Mouse (Mus musculus) midbrain, embryonic 11.5 days (tissue): Measurements from ENCODE around the gene Pam. TPM values are rescaled to one million over a fixed set of nuclear protein-coding genes. Genes with fewer than 3 reads are reported as not detected.
A peak's percentile ranks its signal among the peaks of the same experiment; 100 is the strongest.
"Not testable (repeated sequence)": the region's sequence is repeated elsewhere in the genome, so short reads cannot be mapped to it uniquely, and the experiment has no call there.

ENCODE experiments used
- ATAC-seq: fragments of 200-750 bp; cut with Nextera tagmentation; 2 replicates; pipeline ENCODE4 v1.8.0; 2017; ENCODE audit warnings: moderate TSS enrichment, moderate library complexity; ENCODE audit not compliant: low FRiP score
- DNase-seq: peaks from one replicate; pipeline ENCODE4 v3.0.0; 2015; ENCODE audit warnings: low spot score; ENCODE audit errors: missing footprints
- H3K27ac ChIP-seq: fragments of 300-500 bp; sonication (generic); 2 replicates; pipeline ENCODE4 v1.5.1; 2014; ENCODE audit warnings: low read depth, low read length
- H3K27me3 ChIP-seq: fragments of 300-500 bp; sonication (generic); 2 replicates; pipeline ENCODE4 v1.6.1; 2014; ENCODE audit warnings: mild to moderate bottlenecking, low read length, moderate library complexity, mixed read lengths; ENCODE audit not compliant: control insufficient read depth, insufficient read depth
- H3K36me3 ChIP-seq: fragments of 300-500 bp; sonication (generic); 2 replicates; pipeline ENCODE4 v1.6.1; 2014; ENCODE audit warnings: mild to moderate bottlenecking, low read length, moderate library complexity, mixed read lengths; ENCODE audit not compliant: control insufficient read depth, insufficient read depth
- H3K4me1 ChIP-seq: fragments of 300-500 bp; sonication (generic); 2 replicates; pipeline ENCODE4 v1.6.1; 2014; ENCODE audit warnings: low read length; ENCODE audit not compliant: control insufficient read depth, insufficient read depth
- H3K4me2 ChIP-seq: fragments of 300-500 bp; sonication (generic); 2 replicates; pipeline ENCODE4 v1.6.1; 2014; ENCODE audit warnings: mild to moderate bottlenecking, moderate library complexity
- H3K4me3 ChIP-seq: fragments of 300-500 bp; sonication (generic); 2 replicates; pipeline ENCODE4 v1.5.1; 2014; ENCODE audit warnings: low read depth, low read length
- H3K9ac ChIP-seq: fragments of 300-500 bp; sonication (generic); 2 replicates; pipeline ENCODE4 v1.6.1; 2014; ENCODE audit warnings: low read length
- H3K9me3 ChIP-seq: fragments of 300-500 bp; sonication (generic); 2 replicates; pipeline ENCODE4 v1.6.1; 2016; ENCODE audit warnings: low read length; ENCODE audit not compliant: control insufficient read depth
- WGBS: fragments of 180-500 bp; shearing (Covaris S2); extraction: QIAGEN DNeasy Blood & Tissue Kit; methylation state at CpG from one replicate; pipeline ENCODE4 v1.1.7; 2014; 5-methylcytosine and 5-hydroxymethylcytosine counted together
- polyA plus RNA-seq: library from polyadenylated mRNA; unstranded; fragments of >200 nt; fragmentation: Nextera tagmentation; extraction: Ambion mirVana; gene quantifications from 2 replicates; pipeline ENCODE4 v1.2.1, GENCODE M21; 2014

Pam gene
- polyA plus RNA-seq, 1 experiment from 2014 or later = 21.1 TPM

DNA sequence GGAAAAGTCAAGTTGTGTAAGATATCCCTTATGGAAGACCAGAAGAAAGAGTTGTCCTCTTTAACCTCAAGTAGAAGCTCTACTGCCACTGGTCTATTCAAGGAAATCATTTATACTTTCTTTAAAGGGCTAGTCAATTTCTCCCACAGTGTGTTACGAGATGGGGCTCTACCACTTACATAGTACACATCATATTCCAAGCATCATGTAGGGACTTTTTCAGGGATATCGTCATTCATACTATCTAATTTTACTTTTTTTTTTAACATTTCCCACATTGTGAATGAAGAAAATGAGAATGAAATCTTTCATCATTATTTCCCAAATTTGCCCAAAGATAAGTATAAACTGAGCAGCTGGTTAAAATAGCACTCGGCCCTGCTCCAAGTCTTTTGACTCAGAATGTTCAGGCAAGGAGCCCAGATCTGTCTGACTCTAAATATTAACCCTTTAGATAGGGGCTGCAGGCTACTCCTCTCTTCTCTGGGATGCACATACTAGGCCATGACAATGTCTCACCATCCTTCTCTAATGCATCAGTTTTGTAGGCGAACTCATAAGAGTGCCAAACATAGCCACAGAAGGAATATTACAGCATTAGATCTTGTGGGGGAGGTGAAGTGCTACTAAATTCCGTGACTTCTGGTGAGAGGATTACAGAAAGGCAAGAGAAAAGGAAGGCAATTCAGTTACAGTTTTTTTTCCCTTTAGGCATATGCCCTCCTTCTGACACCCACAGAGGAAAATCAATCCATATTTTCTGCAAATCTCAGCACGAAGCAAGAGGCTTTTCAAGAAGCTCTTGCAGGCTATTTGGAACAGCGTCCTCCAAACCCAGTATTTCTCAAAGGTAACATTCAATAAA is 92.7 kb downstream of the Pam start:
- ATAC-seq (no peak), DNase-seq (no peak)
- H3K9me3 ChIP-seq = no peaks in the 10 kb centered on the region
- H3K36me3 ChIP-seq = no peaks in the 10 kb centered on the region
- no peak overlapping the region for H3K9ac ChIP-seq
- H3K4me2 ChIP-seq = no peak overlapping the region
- no peaks in the 10 kb centered on the region for H3K4me1 ChIP-seq
- H3K27ac ChIP-seq = no peak overlapping the region
- H3K4me3 ChIP-seq = no peak overlapping the region
- WGBS = 86% methylated on average over 7 of the region's 7 CpGs
- H3K27me3 ChIP-seq = no peaks in the 10 kb centered on the region

- H3K9ac ChIP-seq = no peak overlapping the region
- no peaks in the 10 kb centered on the region for H3K4me1 ChIP-seq
- no peak overlapping the region for H3K4me2 ChIP-seq
- no peaks in the 10 kb centered on the region for H3K9me3 ChIP-seq
- DNase-seq = no peak
- ATAC-seq = no peak
- 83% methylated on average over 2 of the region's 2 CpGs for WGBS
- no peaks in the 10 kb centered on the region for H3K27me3 ChIP-seq
- H3K4me3 ChIP-seq = no peak overlapping the region
- H3K27ac ChIP-seq = no peak overlapping the region
- H3K36me3 ChIP-seq = no peaks in the 10 kb centered on the region
These were observed 96.0 kb downstream of the Pam start for GRCm38 (mm10) chr1:97999465-97999864.

DNA sequence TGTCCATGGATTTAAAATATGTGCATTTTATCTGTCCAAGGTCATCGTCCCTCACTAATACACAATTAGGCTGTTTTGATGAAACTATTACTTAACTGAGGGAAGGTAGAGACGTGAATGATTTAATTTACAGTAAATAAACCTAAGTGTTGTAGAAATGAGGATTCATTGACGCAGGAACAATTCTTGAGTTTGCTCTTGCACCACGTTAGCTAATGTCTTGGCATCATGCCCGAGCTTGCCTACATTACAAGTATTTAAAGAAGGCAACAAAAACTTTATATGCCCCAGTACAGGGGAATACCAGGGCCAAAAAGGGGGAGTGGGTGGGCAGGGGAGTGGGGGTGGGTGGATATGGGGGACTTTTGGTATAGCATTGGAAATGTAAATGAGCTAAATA is 96.5 kb downstream of the Pam start:
- H3K4me2 ChIP-seq, H3K9ac ChIP-seq, H3K4me3 ChIP-seq, H3K27me3 ChIP-seq, H3K4me1 ChIP-seq, H3K36me3 ChIP-seq, H3K9me3 ChIP-seq, H3K27ac ChIP-seq, ATAC-seq: not testable (repeated sequence)
- peak; percentile 8 for DNase-seq
- 92% methylated on average over 5 of the region's 5 CpGs for WGBS

- no peak overlapping the region for H3K4me3 ChIP-seq
- H3K27me3 ChIP-seq = no peaks in the 10 kb centered on the region
- no peak overlapping the region for H3K27ac ChIP-seq
- peak; percentile 10 for DNase-seq
- no peaks in the 10 kb centered on the region for H3K36me3 ChIP-seq
- no peak for ATAC-seq
- no peak overlapping the region for H3K4me2 ChIP-seq
- no peak overlapping the region for H3K9ac ChIP-seq
- WGBS = 94% methylated on average over 1 of the region's 1 CpGs
- no peaks in the 10 kb centered on the region for H3K4me1 ChIP-seq
- no peaks in the 10 kb centered on the region for H3K9me3 ChIP-seq
These were observed 98.4 kb downstream of the Pam start for GRCm38 (mm10) chr1:97997088-97997487.

GRCm38 (mm10) chr1:97991976-97992375 is 103.5 kb downstream of the Pam start:
- H3K4me2 ChIP-seq = no peak overlapping the region
- 81% methylated on average over 3 of the region's 3 CpGs for WGBS

DNA sequence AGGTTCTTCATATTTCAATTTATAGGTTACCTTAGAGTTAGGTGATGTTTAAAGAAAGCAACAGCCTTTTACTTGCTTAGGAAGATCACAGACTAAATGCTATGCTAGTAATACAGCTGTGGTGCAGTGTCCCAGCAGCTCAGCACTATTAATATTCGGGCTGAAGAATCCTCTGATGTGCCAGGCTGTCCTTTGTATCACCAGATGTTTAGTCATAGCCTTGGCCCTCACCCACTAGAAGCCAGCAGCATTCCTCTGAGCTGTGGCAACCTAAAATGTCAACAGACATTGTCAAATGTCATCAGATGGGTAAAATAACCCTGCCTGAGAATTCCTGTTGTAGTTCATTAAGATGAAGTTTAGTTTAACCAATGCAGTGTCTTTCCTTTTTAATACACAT is 112.3 kb downstream of the Pam start:
- H3K4me3 ChIP-seq = no peak overlapping the region
- no peaks in the 10 kb centered on the region for H3K36me3 ChIP-seq
- H3K27me3 ChIP-seq = no peaks in the 10 kb centered on the region
- 76% methylated on average over 1 of the region's 1 CpGs for WGBS
- H3K4me1 ChIP-seq = no peaks in the 10 kb centered on the region; the same call in 1 of the 2 replicates
- H3K4me2 ChIP-seq = no peak overlapping the region
- H3K9ac ChIP-seq = no peak overlapping the region
- DNase-seq = no peak
- ATAC-seq = no peak
- H3K27ac ChIP-seq = no peak overlapping the region
- H3K9me3 ChIP-seq = no peaks in the 10 kb centered on the region

More at GRCm38 (mm10) chr1:97991976-97992375, 103.5 kb downstream of the Pam start:
- peak; percentile 51 for DNase-seq
- H3K9me3 ChIP-seq = no peaks in the 10 kb centered on the region
- no peak overlapping the region for H3K4me3 ChIP-seq
- ATAC-seq = no peak
- H3K27me3 ChIP-seq = no peaks in the 10 kb centered on the region
- no peak overlapping the region for H3K27ac ChIP-seq
- no peaks in the 10 kb centered on the region for H3K4me1 ChIP-seq
- H3K9ac ChIP-seq = no peak overlapping the region
- H3K36me3 ChIP-seq = no peaks in the 10 kb centered on the region

DNA sequence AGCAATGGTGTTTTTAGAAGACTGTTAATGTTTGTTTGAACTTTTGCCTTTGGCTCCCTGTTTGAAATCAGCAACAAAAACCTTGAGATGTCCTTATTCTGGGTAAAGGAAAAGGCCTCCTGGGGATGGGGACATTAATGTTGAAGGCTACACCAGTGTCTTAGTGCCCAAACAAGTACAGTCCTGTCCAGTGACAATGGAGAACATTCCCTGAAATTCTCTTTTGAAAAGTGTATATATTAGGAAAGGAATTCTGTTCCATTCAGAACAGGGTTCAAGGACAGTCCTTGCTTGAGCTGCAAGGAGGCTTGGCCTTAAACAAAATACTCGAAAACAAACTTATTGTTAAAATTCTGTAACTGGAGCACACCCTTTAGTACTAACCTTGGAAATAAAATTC is 116.0 kb downstream of the Pam start:
- Histone ChIP-seq H3K4me1 (peaks cover 8% of the 10 kb centered on the region), H3K36me3 (no peaks in the 10 kb centered on the region), H3K4me3 (no peak overlapping the region), H3K27ac (no peak overlapping the region), H3K9me3 (no peaks in the 10 kb centered on the region), H3K27me3 (no peaks in the 10 kb centered on the region; the same call in 1 of the 2 replicates), H3K9ac (no peak overlapping the region), H3K4me2 (no peak overlapping the region)
- ATAC-seq (no peak), DNase-seq (no peak)
- WGBS = 85% methylated on average over 1 of the region's 1 CpGs

DNA sequence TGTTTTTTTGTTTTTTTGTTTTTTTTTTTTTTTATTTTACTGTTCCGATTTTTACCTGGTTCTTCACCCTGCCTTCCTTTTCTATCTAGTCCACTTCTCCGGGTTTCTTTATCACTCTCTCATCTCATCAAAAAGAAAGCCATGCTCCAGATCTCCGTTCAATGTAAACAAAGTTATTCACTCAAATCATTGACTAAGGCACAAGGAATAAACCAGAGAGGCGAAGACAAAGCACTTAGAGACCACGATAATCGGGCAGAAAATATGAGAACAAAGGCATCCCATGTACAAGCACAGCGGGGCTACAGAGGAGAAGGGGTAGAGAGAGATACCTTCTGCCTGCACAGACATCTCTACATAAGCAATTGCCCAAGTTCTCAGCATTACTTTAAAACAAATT is 117.9 kb downstream of the Pam start:
- Histone ChIP-seq H3K36me3 (no peaks in the 10 kb centered on the region), H3K9me3 (no peaks in the 10 kb centered on the region), H3K4me1 (peaks cover 8% of the 10 kb centered on the region), H3K4me3 (peak overlapping the region; percentile 46), H3K27me3 (no peaks in the 10 kb centered on the region; the same call in 1 of the 2 replicates), H3K4me2 (peak overlapping the region; percentile 55), H3K27ac (no peak overlapping the region), H3K9ac (no peak overlapping the region; the same call in 1 of the 2 replicates)
- peak; percentile 87 for DNase-seq
- ATAC-seq = no peak
- WGBS = 7% methylated on average over 7 of the region's 7 CpGs

DNA sequence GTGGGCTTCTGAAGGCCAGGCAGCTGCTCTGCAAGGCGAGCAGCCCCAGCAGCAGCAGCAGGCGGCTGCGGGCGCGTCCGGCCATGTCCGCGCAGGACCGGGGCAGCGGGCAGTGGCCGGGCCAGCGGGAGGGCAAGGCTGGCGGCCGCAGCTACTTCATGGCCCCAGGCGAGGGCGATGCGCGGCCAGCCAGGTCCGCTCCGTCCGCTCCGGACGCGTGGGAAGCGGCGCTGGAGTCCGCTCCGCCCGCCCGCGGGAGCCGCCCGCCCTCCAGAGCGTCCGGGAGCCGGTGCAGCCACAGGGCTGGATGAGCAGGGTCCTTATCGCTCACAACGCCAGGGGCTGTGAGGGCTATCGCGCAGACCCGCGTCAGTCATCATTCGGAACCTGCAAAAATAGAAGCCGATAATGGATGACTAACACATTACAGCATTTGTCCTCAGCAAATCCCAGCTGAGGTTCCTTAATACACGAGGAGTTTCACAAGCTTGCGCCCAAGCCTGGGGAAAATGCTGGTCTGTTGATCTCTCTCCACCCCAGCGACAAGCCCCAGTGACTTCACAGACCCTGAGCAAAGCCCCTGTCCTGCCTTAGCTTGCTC is 118.5 kb downstream of the Pam start:
- 0% methylated on average over 42 of the region's 47 CpGs for WGBS

More for the DNA sequence above, 118.5 kb downstream of the Pam start:
- Histone ChIP-seq H3K9me3 (no peaks in the 10 kb centered on the region), H3K27me3 (no peaks in the 10 kb centered on the region; the same call in 1 of the 2 replicates), H3K4me3 (peak overlapping the region; percentile 46), H3K27ac (peak overlapping the region; percentile 22; the same call in 1 of the 2 replicates), H3K4me2 (peak overlapping the region; percentile 55), H3K4me1 (peaks cover 8% of the 10 kb centered on the region), H3K36me3 (no peaks in the 10 kb centered on the region), H3K9ac (peak overlapping the region; percentile 67)
- peak; percentile 97 for DNase-seq
- ATAC-seq = peak; percentile 94
